Mouse (Mus musculus): ENCODE measurements around the gene Ccdc38.
A peak's percentile ranks its signal among the peaks of the same experiment; 100 is the strongest.

Gene Ccdc38

DNA sequence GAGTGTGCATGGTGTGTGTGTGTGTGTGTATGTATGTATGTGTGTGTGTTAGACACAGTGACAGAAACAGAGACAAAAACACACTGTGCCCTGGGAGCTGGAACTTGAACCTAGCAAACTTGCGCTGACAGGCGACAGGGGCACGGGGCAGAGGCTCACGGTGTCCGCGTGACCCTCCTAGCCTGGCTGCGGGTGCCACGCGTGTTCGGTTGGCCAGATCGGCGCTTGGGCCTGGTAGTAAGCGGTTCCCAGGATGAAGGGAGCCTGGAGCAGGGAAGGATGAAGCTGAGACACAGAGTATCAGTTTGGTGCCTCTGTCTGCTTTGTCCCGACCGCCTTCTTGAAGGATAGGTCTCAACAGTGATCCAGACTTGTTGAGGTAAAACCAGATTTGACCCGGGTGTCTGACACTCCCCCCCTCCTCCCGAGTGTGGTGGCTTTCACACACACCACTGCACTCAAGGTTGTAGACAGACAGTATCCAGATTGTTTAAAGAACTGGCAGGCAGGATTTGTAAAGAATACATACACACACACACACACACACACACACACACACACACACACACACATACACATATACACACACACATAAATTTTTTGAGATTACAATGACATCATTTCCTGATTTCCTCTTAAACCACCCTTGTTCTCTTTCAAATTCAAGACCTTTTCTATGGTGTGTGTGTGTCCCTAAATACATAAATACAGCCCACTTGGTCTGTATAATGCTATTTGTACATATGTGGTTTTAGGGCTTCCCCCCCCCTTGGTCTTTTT lies at the start of gene Ccdc38:
Ccdc38 (plus strand) TSS at position 202 of the 780 bp plus-strand sequence.
- no peak for DNase-seq (ENCODE audit: low spot score)

GRCm38 (mm10) chr10:93500864-93501263 lies 39.6 kb upstream of the Ccdc38 start:
- peak; percentile 34 for DNase-seq (ENCODE audit: low spot score)

- DNase-seq (ENCODE audit: low spot score): no peak
Measured at GRCm38 (mm10) chr10:93501346-93501745, 39.1 kb upstream of the Ccdc38 start.

DNA sequence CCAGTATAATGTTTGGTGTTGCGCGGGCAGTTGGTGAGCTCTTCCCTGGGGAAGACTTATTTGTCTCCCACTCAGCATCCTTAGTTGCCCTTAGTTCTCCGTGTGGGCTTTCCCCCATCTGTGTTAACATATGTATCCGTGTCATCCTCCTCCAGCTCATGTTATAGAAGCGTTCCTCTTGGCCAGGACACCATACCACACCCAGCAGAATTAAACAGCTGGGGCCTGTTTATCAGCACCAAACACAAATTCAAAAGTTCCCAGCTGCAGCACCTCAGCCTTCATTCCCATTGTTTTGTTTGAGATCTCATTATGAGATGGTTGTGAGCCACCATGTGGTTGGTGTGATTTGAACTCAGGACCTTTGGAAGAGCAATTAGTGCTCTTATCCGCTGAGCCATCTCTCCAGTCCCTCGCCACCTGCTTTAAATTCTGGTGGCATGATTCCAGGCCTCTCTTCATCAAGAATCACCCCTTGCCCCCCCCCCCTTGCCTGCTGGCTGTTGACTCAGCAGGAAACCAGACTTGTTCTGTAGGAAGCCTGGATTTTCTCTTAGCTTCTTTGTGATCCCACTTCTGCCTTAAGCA lies 32.0 kb upstream of the Ccdc38 start:
- DNase-seq (ENCODE audit: low spot score): no peak

GRCm38 (mm10) chr10:93509532-93510153 lies 30.8 kb upstream of the Ccdc38 start:
- DNase-seq (ENCODE audit: low spot score): no peak

DNA sequence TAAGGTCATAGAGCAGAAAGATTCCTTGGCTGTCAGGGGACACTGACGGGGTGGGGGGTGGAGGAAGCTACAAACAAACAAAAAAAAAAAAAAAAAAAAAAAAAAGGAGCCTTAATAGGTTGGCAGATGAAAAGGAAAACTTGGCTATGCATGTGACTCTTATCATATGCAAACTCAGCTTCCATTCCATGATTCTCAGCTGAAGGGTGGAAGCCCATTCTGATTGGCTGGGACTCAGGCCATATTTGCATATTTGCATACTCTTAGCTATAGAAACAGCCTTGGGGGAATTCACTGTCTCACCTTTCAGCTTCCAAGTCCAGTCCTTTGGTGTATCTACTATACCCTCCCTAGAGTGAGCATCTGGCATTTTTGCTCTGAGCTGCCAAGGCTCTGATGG lies 25.0 kb upstream of the Ccdc38 start:
- DNase-seq (ENCODE audit: low spot score): no peak

DNA sequence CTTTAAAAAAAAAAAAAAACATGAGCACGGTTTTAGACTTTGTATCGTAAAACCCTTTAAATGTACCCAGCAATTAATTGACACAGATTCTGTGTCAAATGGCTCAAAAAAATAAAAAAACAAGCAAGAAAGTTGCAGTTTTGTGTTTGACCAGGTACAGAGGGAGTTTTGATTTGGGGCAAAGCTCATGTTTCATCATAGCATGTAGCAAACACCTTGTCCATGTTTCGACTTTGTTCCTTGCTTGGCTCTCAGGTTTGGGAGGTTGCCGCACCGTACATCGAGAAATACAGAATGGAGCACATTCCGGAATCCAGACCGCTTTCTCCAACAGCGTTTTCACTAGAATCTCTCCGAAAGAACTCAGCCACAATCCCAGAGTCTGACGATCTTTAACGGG lies 24.5 kb upstream of the Ccdc38 start:
- DNase-seq (ENCODE audit: low spot score): no peak

GRCm38 (mm10) chr10:93517754-93518153 lies 22.7 kb upstream of the Ccdc38 start:
- DNase-seq (ENCODE audit: low spot score): no peak

- no peak for DNase-seq (ENCODE audit: low spot score)
Measured at GRCm38 (mm10) chr10:93518186-93518585, 22.2 kb upstream of the Ccdc38 start.

GRCm38 (mm10) chr10:93518620-93519019 lies 21.8 kb upstream of the Ccdc38 start:
- DNase-seq (ENCODE audit: low spot score): no peak

- DNase-seq (ENCODE audit: low spot score): no peak
Measured at GRCm38 (mm10) chr10:93519159-93519558, 21.3 kb upstream of the Ccdc38 start.

GRCm38 (mm10) chr10:93519756-93520155 lies 20.7 kb upstream of the Ccdc38 start:
- no peak for DNase-seq (ENCODE audit: low spot score)

GRCm38 (mm10) chr10:93520994-93521393 lies 19.4 kb upstream of the Ccdc38 start:
- DNase-seq (ENCODE audit: low spot score): no peak

DNA sequence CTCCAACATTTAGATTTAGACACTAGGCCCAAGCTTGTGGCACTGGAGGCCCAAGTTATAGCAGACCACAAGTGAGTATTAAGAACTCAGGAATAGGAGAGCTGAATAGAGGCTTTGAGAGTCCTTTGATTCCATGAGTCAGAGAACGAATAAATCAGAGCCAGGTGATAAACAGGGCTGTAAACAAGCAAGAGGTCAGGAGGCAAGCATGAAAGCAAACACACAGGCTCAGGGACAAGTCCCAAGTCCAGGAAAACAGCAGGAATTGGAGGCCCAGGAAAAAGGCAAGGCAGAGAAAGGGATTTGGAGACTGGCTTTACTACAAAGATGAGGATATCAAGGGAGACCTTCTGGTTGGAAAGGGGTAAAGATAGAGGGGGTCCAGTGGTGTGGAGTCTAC lies 15.1 kb upstream of the Ccdc38 start:
- DNase-seq (ENCODE audit: low spot score): no peak

- no peak for DNase-seq (ENCODE audit: low spot score)
Measured at GRCm38 (mm10) chr10:93538287-93538686, 2.1 kb upstream of the Ccdc38 start.

- peak; percentile 21 for DNase-seq (ENCODE audit: low spot score)
Measured at GRCm38 (mm10) chr10:93538818-93539217, 1.6 kb upstream of the Ccdc38 start.

- peak; percentile 91 for DNase-seq (ENCODE audit: low spot score)
Measured at GRCm38 (mm10) chr10:93539775-93540430, 529 bp upstream of the Ccdc38 start, which contains the start of gene Amdhd1. TSS of gene Amdhd1 (minus strand) at chr10:93540033.

DNA sequence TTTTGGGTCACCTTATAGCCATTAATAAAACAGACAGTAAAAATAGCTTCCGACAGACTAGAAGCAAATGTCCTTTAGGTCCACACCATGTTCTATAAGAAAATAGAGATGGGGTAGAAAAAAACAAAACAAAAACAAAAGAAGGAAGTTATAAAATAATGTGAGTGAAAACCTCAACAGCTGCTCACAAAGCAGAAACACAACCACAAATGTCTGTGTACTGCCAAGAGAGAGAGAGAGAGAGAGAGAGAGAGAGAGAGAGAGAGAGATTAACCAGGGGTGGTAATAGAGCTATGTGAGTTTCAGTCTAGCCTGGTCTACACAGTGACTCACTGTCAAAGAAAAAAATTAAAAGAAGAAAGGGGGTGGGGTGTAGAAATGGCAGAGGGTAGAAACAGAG lies 1.2 kb downstream of the Ccdc38 start:
- no peak for DNase-seq (ENCODE audit: low spot score)

DNA sequence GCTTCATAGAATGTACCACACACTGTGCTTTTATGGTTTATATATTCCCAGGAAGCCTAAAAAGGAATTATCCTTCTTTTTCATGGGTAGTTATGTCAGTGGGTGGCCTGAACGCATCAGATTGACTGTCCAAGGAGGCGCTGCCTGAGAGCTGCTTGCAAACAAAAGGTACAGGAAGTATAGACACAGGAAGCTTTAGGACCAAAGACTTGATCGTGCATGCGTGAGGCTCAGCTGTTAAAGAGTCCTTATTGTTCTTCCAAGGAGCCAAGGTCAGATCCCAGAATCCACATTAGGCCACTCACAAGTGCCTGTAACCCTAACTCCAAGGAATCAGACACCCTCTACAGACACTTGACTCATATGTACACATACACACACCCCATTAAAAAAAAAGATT lies 1.9 kb downstream of the Ccdc38 start:
- no peak for DNase-seq (ENCODE audit: low spot score)

GRCm38 (mm10) chr10:93543176-93543575 lies 2.7 kb downstream of the Ccdc38 start:
- DNase-seq (ENCODE audit: low spot score): no peak

GRCm38 (mm10) chr10:93544172-93544571 lies 3.7 kb downstream of the Ccdc38 start:
- DNase-seq (ENCODE audit: low spot score): no peak

- no peak for DNase-seq (ENCODE audit: low spot score)
Measured at GRCm38 (mm10) chr10:93547741-93548270, 7.4 kb downstream of the Ccdc38 start.
